Mouse (Mus musculus): ENCODE measurements at regions not wholly inside any gene's neighbourhood (a gene's known extent, or its start where the extent isn't known, plus 50 kb on each side); places are given as distances from the start of the nearest gene placed in this dataset.

DNA sequence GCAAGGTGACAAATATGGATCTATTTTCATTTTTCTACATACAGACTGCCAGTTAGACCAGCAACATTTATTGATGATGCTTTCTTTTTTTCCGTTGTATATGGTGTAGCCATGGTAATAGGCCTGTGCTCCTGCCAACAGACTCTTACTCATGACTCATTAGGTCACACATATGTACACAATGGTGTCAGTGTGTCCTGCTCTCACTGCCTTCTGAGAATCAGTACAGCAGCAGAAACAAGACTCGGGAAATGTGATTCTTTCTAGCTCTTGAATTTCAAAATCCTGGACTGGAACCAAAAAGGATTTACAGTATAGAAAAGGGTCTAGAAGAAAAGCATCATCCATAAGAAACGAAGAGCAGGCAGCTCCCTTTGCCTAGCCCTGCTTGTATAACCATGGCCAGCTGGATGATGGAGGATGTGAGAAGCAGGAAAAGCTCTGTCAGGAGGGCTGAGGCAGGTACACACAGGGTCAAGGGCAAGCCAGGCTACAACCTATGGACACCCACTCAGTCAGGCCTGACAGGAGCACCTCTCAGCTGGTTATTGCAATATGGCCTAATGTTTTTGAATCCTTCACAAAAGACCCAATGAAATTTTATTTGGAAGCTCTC lies 132.2 kb downstream of the Tmem17 start:
- DNase-seq (ENCODE audit: low spot score) = no peak

DNA sequence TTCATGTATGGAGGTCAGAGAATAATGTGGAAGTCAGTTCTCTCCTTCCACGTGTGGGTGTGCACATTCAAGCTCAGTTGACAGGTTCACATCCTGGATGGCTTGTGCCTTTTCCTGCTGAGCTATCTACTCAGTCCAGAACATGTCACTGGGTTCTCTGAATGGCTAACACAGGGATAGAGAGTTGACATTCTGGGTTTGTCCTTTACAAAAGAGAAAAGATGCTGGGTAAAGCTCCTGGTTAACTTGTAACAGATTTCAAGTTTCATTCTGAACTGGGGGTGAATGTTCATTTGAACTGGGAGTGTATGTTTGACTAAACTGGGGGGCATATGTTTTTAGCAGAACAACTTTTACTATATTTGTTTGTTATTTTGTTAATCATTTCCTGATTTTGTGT lies 133.0 kb downstream of the Tmem17 start:
- DNase-seq (ENCODE audit: low spot score) = no peak

DNA sequence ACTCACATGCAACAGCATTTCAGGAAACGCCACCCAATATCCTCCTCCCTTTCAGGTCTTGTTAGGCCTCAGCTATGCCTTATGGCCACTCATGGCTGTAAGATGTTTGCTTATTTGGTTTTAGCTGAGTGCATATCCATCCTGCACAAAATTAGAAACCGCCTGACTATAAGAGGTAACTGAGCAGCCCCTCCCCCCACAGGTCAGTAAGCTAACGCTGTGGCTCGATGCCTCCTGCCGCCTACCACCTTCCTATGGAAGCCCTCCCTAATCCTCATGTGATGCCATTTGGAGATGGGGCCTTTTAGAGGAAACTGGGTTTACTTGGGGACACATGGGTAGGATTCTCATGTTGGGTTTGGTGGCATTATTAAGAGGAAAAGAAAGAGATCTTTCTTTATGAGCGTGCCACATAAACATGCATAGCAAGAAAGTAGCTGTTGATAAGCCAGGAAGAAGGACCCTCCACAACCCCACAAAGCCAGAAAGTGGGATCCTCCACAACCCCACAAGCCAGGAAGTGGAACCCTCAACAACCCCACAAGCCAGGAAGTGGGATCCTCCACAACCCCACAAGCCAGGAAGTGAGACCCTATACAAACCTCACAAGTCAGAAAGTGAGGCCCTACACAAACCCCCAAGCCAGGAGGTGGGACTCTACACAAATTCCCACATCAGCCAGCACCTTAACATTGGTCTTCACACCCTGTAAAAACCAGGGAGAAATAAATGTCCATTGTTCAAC lies 134.5 kb downstream of the Tmem17 start:
- no peak for DNase-seq (ENCODE audit: low spot score)

DNA sequence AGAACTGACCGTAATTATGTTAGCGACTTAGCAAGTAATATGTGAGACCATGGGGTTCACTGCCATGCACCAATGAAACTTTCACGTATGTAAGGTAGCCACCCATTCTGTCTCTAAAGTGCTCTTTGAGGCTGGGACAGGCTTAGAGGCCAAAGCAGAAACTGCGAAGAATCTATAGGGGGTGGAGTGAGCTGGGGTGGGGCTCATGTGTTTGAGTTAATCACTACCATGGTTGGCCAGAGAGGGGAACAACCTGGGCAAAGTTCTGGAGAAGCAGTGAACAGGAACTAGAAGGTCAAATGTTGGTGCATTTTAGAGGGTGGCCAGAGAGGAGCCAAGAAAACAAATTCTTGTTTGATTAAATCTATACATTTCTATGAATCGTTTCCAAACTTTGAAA lies 136.4 kb downstream of the Tmem17 start:
- DNase-seq (ENCODE audit: low spot score) = no peak

DNA sequence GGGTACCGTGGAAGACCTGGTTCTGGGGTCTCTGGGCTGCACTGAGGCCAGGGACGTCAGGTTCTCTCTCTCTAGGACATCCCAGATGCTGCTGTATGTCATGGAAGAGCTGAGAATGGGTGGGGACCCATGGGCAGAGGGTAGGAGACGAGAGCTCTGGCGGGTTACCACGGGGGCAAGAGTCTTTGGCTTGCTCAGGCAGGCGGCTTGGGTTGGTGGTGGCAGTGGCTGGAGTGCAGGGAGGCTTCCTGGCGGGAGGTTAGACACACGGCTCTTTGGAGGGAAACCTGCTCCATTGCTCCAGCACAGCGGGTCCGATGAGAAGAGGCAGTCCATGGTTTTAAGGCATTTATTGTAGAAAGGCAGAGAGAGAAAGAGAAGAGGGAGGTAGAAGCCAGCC lies 138.9 kb downstream of the Tmem17 start:
- DNase-seq (ENCODE audit: low spot score) = no peak

DNA sequence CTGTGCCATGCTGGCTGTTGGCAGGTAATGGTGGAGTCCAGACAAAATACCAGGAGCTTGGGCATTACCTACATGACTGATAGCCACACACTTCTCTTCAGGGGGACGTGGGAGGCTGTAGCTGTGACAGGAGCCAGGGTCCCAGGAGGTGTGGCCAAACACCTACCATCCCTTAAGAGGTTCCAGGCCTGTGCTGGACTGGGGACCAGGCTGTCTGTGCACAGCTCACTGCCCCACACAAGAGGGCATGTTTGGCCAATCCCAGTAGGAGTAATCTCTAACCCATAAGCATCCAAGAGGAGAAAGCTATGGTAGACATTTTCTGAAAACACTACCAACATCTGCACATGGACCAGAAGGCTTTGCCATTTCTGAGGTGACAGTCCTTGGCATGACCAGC lies 139.4 kb downstream of the Tmem17 start:
- DNase-seq (ENCODE audit: low spot score) = no peak

DNA sequence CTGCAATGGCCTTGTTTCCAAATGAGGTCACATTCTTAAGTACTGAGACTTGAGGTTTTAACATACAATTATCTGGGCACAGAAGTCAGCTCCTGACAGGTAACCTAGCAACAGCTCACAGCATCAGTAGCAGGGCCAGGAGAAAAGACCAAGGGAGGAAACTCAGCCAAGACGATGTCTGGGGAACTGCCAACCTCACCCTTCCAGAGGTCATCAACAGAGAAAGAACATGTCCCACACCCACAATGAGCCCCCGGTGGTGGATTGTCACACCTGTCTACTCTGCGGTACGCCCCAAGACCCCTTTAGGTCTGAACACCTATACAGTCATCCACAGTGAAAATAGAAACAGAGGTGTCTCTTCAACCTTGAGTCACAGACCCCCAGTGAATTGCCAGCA lies 140.0 kb downstream of the Tmem17 start:
- DNase-seq (ENCODE audit: low spot score) = no peak

DNA sequence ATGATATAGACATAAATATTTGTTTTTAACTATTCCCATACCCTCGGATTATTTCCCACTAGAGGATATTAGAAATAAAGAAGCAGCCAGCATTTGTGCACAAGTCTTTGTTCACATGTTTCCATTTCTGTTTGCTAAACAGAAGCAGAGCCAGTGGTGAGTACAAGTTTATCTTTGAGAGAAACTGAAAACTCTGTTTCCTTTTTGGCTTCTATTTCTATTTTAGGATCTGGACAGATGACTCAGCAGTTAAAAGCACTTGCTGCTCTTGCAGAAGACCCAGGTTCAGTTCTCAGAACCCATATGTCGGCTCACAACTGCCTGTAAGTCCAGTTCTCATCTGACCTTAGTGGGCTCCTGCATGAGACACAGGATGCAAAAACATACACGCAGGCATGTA lies 141.0 kb downstream of the Tmem17 start:
- DNase-seq (ENCODE audit: low spot score) = no peak

DNA sequence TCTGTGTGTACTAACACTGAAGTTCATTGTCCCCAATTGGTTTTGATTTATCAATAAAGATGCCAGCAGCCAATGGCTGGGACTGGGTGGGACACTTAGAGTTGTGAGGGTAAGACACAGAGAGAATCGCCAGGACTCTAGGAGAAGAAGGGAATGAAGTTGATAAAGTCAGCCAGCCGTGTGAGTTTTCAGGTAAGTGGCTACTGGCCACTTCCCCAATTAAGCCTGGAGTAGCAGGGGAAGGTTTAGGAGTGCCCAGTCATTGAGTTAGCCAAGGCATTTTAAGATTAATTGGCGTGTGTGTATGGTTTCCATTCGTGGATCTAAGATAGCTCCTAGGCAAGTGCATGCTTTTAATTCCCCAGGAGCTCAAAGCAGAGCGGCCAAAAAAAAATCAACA lies 141.5 kb downstream of the Tmem17 start:
- no peak for DNase-seq (ENCODE audit: low spot score)

DNA sequence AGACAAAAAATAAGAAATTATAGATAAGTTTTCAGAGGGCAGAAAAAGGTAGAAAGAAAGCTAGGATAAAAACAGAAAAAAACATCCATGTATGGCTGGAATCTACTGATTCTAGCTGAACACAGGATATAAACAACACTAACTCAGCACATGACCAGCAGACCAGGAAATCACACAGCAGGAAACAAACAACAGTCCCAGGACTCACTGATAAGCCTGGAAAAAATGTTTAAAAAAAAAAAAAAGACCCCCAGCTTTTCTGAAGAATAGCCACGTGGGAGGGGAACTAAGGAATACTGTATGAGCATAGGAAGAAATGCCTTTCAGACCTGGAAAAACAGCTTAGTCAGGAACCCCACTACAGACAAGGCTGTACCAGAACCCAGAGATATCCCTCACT lies 145.7 kb downstream of the Tmem17 start:
- DNase-seq (ENCODE audit: low spot score) = no peak

DNA sequence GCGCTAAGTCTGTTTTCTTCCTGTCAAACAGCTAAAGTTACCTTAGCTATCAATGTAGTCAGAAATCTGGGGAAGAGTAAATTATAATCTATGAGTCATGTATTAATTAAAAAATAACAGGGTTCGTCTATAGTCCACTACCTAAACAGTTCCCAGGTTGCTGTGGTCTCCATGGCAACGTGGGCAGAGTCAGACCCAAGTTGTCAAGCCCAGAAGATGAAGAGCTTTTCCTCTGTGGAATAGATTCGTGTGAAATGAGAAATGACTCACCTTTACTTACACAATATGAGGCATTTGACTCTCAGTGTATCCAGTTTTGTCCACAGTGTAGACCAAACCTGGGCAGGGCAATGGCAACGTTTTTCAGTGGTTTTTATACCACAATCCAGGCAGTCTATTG lies 149.2 kb downstream of the Tmem17 start:
- no peak for DNase-seq (ENCODE audit: low spot score)

DNA sequence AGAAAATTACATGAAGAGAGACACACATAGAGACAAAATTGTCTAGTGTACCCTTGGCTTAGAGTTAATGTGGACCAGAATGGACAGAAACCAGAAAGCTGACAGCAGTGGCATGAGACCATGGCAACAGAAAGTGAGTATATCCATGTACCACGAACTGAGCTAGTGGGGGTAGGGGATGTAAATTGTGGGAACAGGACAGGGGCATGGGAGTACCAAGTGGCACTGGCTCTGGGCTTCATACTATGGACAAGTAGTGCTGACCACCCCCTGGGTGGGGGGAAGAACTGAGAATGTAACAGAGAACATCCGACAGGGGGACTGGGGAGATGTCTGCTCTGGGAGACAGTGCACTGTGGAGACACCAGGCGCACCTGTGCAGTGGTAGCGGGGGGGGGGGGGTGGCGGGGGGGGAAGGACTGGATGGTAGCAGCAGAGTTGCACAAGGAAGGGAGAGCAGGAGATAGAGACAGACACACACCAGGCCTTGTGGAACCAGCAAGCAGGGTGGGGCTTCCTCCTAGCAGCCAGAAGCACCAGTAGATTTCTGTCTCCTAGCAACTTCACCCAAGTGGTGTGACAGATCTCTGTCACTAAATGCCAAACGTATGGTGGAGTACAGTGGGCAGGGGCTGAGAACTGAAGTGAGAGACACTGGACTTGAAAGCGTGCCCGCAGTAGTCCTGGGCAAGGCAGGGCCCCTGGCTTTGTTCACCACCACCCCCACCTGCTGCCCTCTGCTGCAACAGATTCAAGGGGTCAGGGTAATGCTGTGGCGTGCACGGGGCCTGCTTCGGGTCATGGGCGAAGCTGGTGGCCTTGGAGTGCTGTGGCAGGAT lies 150.0 kb downstream of the Tmem17 start:
- no peak for DNase-seq (ENCODE audit: low spot score)

DNA sequence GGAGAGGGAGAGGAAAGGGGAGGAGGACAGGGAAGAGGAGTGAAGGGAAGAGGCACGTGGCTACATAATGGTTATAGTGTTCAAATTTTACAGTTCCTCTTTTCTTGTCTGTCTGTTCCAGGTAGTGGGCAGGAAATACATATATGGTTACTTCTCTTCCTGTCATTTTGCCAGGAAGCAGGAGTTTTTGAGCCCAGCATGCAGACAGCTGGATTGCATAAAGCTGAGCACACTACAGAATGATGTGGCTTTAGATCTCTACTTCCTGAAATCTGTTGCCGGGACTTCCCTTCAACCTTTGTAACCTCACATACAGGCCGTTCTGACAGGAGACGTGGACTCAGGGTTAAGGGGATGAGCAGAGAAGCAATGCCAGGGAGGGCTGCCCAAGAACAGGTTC lies 154.1 kb downstream of the Tmem17 start:
- DNase-seq (ENCODE audit: low spot score) = no peak

DNA sequence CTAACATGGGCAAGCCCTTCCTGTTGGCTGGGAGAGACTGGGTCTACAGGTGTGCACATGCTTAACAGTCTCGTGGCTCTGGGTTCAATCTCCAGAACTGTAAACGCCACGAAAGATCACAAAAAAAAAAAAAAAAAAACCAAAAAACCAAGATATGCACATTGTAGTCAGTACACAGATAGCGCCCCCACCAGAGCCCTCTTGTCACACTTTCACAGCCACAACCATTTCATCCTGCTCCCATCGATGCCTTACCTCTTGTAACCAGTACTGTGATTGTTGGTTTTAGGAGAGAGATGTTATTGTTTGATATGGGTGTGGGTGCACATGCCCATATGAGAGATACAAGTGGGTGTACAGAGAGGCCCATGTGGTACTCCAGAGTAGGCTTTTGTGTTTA lies 154.5 kb downstream of the Tmem17 start:
- no peak for DNase-seq (ENCODE audit: low spot score)

DNA sequence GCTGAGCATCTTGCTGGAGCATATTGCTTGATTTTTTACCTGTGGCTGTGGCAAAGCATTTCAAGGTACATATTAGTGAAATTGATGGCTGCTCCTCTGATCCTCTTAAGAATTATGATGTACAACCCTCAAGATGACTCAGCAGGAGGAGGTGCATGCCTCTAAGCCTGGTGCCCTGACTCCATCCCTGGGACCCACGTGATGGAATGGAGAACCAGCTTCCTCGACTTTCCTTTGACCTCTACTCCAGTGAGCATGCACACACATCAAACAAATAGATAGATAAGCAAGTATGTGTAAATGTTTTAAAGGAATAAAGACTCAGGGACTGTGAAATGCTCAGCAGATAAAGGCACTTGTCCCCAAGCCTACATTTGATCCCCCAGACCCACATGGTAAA lies 156.3 kb downstream of the Tmem17 start:
- no peak for DNase-seq (ENCODE audit: low spot score)

DNA sequence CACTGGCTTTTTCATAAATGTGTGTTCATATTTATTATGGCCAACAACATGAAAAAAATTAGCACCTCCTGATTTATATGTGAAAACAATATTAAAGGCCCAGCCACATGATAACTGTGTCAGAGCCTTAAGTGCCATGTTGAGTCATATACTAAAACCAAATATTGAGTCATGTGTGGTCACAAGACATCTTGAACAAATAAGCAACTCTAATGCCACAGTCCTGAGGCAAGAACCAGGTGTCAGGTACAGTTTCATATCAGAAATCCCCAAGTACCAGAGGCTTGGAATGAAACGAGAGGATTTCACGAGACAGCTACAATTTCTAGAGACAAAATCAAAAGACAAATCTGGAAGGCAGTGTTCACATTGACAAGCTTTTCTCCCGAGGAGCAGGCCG lies 157.4 kb downstream of the Tmem17 start:
- no peak for DNase-seq (ENCODE audit: low spot score)

DNA sequence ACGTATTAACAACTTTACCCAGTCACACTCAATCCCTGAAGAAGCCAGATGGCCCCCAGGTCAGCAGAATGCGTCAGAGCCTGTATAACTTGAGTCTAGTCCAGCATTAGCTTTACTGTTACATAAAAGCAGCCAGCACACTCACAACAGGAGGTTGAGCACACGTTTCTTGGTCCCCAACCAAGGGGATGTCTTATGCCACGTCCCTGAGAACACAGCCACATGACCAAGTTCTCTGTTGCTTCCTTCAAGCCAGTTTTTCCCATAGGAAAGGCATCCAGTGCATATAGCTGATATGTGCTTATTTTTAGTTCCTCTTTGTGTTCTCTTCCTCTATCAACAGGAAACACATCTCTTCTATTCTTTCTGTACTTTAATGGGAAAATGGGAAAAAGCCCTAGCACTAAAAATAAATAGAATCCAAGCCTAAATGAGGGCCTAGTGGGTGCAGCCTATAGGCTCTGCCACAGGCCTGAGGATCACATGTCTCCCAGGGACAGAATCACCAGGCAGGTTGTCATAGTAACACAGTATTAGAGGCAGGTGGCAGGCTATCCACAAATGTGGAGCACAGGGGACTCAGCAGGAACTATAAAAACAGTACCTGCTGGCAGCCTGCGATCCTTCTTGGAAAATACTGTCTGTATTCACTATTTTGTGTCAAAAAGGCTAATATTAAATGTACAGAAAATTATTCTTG lies 160.1 kb downstream of the Tmem17 start:
- peak; percentile 43 for DNase-seq (ENCODE audit: low spot score)

DNA sequence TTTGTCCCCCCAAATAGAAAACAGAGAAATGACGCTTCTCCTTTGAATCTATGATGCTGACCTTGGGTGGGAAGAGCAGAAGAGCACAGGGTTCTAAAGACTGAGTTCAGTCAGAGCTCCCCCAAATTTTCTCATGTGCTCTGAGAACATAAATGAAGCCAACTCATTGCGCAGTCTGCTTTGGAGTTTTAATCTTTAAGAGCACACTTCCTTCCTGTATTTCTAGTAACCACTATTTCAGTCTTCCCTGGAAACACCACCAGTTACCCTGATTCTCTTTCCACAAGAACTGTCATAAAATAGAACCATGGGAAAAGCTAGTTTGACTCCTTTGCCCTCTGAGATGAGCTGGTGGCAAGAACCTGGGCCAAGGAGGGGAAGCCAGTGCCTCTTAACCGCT lies 163.2 kb downstream of the Tmem17 start:
- DNase-seq (ENCODE audit: low spot score) = no peak

DNA sequence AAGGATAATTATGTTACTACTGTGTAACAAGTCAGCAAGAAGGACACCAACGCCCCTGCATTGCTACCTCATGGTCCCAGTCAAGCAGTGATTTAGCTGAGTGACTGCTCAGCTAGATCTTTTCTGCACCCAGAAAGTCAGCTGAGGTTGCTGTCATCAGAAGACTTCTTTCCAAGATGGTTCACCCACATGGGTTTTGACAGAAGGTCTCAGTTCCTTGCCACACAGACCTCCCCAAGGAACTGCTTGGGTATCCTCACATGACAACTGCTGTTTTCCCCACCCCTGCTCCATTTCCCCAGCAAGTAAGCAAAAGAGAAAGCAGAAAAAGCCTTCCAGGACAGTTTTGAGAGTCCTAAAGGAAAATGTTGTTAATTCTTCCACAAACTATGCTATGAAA lies 163.9 kb downstream of the Tmem17 start:
- DNase-seq (ENCODE audit: low spot score) = no peak

DNA sequence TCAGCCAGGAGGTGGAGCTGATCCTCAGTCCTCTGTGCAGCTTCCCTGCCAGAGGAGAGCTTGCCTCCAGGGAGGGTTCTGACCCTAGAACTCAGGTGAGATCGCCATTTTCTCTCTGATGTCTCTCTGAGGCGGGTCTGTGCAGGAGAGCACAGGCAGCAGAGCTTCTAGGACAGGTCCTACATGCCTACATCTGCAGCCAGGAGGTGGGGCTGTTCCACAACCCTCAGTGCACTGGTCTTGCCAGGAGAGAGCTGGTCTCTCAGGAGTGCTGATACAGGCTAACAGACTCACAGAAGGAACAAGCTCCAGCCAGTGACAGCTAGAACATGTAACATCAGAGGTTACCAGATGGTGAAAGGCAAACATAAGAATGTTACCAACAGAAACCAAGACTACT lies 165.4 kb downstream of the Tmem17 start:
- peak; percentile 12 for DNase-seq (ENCODE audit: low spot score)

DNA sequence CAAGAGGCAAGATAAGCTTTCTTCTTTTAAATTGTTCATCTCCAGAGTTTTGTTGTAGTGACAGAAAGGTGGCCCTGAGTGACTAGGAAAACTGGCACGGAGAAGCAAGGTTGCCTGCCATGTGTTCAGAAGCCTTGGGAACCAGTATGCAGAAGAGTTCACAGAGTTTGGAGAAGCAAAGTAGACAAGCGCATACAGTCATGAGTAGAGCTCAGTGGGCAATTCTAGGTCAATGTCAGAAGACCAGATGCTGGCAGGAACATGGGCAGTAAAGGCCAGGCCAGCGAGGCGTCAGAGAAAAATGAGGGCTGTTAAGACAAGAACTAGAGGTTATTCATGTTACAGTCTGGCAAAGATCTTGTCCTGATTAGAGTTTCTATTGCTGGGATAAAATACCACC lies 172.7 kb downstream of the Tmem17 start:
- DNase-seq (ENCODE audit: low spot score) = peak; percentile 3

DNA sequence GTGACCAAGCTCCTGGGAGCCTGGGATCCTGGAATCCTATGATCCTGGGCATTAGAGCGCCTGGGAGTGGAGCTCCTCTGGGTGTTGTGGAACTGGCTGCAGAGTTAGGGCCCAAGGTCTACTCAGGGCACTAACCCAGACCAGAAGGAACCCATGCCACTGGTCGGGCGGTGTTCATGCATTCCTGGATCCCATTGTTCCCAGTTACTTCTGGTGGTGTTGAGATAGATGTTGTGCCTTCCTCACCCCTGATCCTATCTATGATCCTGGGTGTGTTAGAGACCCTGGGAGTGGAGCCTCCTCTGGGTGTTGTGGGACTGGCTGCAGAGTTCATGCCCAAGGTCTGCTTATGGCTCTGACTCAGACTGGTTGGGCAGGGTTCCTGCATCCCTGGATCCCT lies 169.9 kb downstream of the B3gnt2 start:
- DNase-seq (ENCODE audit: low spot score) = no peak

Measured in embryo, embryonic 10 days (tissue).